Mouse (Mus musculus) liver, adult (tissue): ENCODE results near the gene Lrrk1.

Experiments used
- GATA4 ChIP-seq: IDR thresholded peaks from 2 replicates; pipeline ENCODE4 v1.6.1; 2014; ENCODE audit warnings: mild to moderate bottlenecking, low read length; ENCODE audit not compliant: insufficient replicate concordance

Lrrk1 gene

DNA sequence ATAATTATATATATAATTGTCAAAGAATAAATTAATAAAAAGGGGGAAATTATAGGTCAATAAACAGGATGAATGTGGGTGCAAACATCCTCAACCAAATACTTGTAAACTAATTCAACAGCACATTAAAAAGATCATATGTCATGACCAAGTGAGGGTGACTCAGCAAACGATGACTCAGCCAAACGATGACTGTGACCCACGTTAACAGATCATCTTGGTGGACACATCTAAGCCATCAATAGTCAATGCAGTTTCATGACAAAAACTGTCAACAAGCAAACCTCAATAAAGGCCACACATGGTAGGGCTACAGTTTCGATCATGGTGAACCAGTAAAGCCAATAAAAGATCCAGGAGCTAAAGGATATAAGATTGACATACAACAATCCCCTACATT is 29.1 kb downstream of the Lrrk1 start:
- no peak for TF ChIP-seq GATA4

DNA sequence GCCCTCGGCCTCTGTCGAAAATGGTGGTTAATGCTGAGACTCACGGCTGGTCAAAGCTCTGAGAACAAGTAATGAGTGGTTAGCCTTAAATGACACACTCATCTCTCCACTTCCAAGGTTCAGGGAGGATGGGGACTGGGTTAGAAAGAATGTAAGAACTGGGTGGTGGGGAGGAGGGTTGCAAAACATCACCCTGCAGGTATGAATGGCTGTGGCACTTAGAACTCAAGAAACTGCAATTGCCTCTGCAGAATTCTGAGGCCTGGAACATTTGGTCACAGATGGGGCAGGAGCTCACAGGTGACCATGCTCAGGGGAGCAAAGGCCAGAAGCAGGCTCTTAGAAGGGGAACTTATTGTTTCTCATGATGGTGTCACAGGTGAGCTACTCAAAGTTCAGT is 29.7 kb downstream of the Lrrk1 start:
- no peak for TF ChIP-seq GATA4

DNA sequence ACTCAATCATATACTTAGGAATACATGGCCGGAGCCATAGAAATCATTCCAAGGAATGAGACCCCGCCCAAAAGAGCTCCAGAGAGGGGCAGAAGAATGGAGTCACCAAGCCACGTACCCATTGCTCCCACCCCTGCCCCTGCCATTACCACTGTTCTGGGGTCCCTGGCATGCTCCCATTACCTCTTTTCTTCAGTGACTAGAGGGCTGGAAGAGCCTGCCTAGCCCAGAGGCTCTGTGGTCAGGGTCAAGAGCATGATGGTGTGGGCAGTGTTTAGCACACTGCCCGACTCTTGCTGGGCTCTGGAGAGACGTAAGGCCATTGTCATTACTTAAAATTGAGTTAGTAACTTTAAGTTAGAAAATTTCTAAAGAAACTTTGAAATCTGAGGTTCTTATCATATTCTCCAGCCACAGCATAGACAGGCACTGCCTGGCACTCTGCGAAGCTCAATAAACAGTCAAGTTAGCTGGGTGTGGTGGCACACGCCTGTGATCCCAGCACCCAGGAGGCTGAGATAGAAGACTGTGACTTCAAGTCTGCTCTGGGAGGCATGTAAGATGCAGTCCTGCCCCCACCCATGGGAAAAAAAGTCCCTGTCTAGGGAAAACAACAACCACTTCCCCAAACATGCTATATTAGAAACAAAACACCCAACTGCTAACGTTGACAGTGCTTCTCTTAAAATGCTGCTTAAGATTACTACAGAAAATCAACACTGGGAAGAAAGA is 32.2 kb downstream of the Lrrk1 start:
- TF ChIP-seq GATA4: no peak

DNA sequence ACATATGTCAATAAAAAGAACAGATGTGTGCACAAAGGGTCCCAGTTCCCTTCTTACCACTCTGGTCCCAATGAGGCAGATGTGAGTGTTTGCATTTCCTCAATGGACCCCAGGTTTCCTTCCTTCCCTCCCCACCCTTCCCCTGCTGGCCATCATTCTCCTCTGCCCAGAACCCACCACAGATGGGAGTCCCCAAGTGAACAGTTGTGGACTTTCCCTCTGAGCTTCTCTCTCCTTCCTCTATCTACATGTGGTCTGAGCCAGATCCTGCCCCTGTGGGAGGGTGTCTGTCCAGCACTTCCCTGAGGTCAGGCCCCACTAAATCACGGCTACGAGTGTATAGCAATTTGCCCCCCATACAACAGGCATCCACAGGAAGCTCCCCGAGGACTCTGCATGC is 33.2 kb downstream of the Lrrk1 start:
- TF ChIP-seq GATA4: no peak

DNA sequence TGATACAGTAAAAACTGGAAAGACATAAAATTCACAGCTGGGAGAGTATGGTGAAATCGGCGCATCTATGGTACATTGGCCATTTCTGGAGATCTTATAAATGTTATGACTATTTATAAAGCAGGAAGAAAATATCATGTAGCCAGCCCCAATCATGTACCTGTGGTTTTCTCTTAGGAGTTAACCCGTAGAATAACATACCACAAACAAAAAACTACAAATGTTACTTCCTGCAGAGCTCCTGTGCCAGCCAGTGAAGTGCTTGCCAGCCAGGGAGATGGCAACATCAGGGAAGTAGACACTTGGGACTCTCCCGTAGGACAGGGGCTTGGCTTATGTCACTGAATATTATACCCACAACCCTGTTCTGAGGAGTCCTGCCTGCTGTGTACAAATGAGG is 37.1 kb downstream of the Lrrk1 start:
- no peak for TF ChIP-seq GATA4

DNA sequence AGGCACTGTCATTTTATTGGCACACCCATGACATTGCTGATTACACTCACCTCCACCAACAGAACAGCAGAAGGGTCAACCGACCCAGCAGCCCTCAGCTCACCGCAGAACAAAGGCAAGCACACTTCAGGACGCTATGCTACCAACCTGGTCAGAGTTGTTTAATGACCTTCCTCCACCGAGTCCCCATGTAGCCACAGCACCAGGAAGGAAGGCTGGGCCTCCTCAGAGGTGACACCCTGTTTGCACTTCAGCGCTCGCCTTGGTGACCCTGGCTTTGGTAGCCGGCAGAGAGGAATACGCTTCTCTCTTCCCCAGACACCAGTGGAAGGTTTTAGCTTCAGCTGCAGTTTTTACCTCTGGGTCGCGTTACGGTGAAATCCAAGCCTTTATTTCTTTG is 38.5 kb downstream of the Lrrk1 start:
- TF ChIP-seq GATA4: no peak

DNA sequence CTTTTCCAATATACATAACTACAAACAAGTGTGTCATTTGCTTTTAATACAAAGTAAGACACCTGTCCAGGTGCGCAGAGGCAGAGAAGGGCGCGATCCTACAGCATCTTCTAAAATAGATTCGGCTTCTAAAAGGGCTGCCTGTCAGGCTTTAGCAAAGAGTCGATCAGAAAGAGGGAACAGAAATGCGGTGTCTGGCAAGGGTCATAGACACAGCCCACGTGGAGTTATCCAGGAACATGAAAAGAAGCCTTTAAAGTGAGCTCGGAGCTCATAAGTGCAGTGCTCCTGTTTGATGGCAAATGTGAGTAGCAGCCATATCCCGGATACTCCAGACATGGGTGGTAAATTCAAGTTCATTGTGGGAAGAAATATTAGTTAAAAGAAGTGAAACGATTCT is 39.6 kb downstream of the Lrrk1 start:
- TF ChIP-seq GATA4: no peak

DNA sequence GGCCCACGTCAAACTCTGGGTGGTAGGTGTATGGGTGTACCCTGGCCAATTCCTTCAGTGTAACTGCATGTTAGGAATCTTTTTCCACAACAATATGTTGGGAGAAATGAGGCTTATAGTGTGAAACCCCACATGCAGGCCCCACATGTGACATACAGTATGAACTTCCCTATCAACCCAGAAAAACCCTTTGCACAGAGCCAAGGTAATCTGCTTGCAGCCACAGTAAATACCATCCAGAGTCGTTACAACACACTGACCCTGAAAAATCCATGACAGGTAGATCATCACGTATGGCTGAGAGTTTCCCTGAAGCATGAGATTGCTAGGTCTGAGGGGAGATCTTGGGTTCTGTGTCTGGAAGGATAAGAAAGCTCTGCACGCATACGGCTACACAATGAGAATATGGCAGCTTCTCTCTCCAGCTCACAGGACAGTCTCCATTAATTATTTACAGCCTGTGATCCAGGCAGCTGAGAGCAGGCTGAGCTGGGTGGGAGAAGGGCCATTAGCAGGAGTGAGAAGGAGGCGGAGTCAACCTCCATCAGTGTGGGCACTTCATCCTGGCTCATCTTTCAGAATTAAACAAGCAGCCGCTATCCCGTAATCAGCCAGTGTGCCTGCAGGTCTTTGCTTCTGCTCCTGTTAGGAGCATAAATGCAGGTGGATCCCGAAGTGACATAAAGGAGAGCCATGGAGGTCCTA is 41.0 kb downstream of the Lrrk1 start:
- no peak for TF ChIP-seq GATA4

DNA sequence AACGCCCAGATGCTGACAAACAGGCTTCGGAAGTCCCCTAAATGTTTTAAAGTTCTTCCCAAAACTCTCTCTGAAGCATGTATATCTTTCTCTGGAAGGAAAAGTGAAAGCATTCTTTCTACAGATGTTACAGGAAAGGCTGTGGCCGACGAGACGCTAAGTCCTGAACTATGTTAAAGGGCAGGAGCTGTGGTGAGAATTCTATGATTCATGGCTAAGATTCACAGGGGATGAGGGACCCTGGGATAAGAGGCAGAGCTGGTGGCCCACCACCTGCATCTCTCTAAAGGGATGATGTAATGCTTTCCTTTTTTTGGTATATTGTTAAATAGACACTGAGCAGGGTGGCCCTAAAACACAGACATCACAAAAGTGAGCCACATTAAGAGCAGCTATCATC is 44.8 kb downstream of the Lrrk1 start:
- no peak for TF ChIP-seq GATA4

DNA sequence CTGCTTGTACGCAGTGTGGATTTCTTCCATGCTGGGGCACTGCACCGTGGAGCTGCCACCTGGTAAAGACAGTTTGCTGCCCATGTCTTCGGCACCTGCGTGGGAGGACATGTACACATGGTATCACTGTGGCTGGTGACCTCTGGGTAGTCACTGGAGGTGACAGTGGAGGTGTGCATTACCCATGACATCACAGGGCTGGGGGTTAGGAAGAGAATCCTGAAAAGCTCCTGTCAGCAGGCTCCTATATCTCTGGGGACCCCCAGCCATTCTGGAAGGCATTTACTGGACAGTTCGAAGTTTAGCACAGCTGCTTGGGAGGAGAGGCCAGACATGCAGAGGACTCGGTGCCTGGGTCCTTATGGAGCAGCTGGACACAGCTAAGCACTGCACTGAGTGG is 45.3 kb downstream of the Lrrk1 start:
- TF ChIP-seq GATA4: no peak

DNA sequence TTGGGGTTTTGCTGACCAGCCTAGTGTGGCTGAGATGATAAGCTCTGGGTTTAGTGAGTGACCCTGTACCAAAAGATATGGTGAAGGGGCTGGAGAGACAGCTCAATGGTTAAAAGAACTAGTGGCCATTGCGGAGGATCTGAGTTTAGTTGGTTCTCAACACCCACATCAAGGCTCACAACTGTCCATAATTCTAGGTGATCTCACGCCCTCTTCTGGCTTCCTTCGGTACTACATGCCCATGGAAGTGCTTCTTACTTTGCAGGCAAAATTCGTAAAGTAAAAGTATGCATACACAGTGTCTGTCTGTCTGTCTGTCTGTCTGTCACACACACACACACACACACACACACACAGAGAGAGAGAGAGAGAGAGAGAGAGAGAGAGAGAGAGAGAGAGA is 45.8 kb downstream of the Lrrk1 start:
- TF ChIP-seq GATA4: no peak

DNA sequence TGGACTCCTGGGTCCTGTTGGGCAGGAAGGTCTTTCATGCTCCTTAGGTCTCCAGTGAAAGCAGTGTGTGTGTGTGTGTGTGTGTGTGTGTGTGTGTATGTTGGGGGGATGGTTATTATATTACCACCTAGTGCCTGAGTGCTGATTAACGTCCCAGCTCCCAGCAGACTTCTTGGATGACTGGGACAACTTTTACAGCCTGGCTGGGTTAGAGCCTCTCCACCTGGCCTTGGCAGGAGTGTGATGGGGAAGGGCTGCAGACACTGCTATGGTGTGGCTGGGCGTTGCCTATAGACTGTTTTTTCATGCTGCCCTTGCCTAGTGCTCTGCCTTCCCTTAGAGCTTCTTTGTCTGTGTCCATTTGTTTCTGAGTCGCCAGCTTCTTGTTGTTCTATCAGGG is 48.1 kb downstream of the Lrrk1 start:
- TF ChIP-seq GATA4: no peak

DNA sequence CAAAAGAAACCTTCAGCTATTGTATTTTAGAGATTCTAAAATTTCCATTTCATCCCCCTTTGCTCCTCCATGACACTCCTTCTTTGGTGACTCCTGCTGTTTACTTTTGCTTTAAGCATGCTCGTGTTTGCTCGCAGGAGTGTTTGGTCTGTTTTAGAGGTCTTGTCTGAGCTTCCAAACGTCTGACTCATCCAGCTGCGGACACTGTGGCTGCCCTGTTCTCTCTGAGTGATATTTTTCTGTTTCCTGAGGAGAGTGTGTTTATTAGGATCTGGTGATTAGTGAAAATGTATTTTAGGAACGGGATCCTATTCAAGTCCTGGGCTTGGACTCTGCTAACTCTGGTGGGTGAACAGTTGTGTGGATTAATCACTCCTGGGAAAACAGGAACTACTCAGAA is 48.5 kb downstream of the Lrrk1 start:
- TF ChIP-seq GATA4: no peak

DNA sequence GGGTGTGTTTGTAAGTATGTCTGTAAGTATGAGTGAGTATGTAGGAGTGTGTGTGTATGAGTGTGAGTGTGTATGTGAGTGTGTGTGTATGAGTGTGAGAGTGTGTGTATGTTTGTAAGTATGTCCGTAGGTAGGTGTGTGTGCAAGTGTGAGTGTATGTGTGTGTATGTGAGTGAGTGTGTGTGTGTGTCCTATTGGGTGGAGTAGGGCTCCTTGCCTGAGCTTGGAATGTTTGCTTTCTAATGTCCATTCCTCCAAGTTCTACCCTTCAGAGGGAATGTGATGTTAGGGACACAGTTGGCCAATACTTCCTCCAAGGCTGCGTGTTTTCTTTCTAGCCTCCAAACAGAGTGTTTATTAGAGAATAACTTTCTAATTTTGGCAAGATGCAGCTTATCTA is 51.2 kb downstream of the Lrrk1 start:
- TF ChIP-seq GATA4: no peak

DNA sequence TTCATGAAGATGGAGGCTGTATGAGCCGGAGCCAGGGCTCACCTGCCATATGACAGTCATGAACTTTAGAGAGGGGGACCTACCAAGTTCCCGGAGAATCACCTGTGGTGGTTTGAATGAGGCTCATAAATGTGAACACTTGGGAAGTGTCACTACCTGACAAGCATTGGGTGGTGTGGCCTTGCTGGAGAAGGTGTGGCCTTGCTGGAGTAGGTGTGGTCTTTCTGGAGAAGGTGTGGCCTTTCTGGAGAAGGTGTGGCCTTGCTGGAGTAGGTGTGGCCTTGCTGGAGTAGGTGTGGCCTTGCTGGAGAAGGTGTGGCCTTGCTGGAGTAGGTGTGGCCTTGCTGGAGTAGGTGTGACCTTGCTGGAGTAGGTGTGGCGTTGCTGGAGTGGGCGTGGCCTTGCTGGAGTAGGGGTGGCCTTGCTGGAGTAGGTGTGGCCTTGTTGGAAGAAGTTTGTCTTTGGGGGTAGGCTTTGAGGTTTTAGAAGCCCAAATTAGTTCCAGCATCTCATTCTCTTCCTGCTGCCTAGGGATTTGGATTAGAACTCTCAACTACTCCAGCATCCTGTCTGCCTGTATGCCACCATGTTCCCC is 54.1 kb downstream of the Lrrk1 start:
- TF ChIP-seq GATA4: no peak

DNA sequence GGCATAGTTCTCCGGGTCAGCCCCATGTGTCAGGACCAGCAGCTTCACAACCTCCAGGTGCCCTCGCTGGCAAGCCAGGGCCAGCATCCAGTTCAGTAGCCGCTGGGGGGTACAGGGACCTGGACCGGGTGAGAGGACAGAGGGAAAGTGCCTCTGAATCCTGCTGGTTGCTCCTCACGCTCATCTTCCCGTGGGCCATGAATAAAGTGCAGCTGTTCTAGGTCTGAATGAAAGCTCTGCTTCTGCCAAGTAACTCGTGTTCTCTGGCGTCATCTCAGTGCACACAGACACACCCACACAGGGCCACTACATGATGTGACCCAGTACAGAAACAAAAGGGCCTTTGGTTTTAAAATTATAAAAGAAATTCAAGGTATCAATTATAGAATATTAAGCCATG is 55.8 kb downstream of the Lrrk1 start:
- TF ChIP-seq GATA4: no peak
